Mouse (Mus musculus): ENCODE results near the gene Abcb4.

- no peak for TF ChIP-seq GATA1 (IDR thresholded peaks at IDR 0.05; ENCODE audit: low read length)
- no peak for TF ChIP-seq TAL1 (IDR thresholded peaks at IDR 0.05; ENCODE audit: low read length)
Measured at GRCm38 (mm10) chr5:8991626-8992025, 98.1 kb downstream of the Abcb4 start.

Data from erythroblast, embryonic 14.5 days (primary cell).